Mouse (Mus musculus) ES-Bruce4 (cell line): ENCODE measurements around the gene Ttc25.

Experiments
- CTCF ChIP-seq: IDR thresholded peaks from one replicate; pipeline ENCODE4 v1.8.1; 2011; ENCODE audit warnings: low read depth, low read length
- EP300 ChIP-seq: IDR thresholded peaks from 2 replicates; pipeline ENCODE4 v1.6.1; 2011; ENCODE audit warnings: low read depth, low read length; ENCODE audit not compliant: insufficient read depth
- POLR2A ChIP-seq: IDR thresholded peaks from one replicate; pipeline ENCODE4 v1.8.1; 2011; ENCODE audit warnings: low read length; ENCODE audit not compliant: insufficient read depth

DNA sequence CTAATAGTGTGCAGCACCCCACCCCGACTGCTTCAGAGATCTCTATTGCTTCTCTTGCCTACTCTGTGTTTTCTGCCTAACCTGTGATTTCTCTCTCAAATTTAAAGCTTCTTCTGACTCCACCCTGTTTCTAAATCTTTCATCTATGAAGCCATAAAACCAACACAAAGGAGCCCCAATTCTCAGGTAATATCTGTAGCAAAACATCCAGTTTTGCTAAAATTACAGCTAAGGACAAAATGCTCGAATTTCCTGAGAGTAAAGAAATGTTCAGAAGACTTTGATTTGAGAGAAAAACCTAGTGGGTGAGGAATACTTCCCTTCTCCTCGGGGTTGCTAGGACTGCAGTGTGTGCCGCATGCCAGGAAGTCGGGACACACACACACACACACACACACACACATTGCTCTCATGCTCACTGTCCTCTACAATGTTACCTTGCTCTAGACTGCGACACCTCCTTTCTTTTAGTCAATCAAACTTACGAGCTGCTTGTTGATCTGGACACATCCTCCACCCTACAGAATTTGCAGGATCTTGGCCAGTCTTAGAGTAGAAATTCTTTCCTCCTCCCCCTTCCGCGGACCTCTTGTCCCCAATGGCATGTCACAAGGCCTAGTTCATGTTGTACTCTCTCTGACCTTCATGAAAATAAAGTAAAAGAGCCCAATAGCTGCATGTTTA lies 64.7 kb downstream of the Ttc25 start:
- TF ChIP-seq POLR2A (no peak), CTCF (no peak), EP300 (no peak)
